Mouse (Mus musculus) embryonic facial prominence, embryonic 14.5 days (tissue): ENCODE measurements around the gene Cdyl. TPM values are rescaled to one million over a fixed set of nuclear protein-coding genes. Genes with fewer than 3 reads are reported as not detected.

Experiments
- ATAC-seq: fragments of 200-750 bp; cut with Nextera tagmentation; 2 replicates; pipeline ENCODE4 v1.8.0; 2017; ENCODE audit warnings: low read depth, moderate number of reproducible peaks, moderate TSS enrichment
- DNase-seq: peaks from one replicate; pipeline ENCODE4 v3.0.0-alpha.2; 2015; ENCODE audit warnings: low spot score
- H3K27ac ChIP-seq: fragments of 300-500 bp; sonication (generic); replicated peaks from 2 replicates; pipeline ENCODE4 v1.5.1; 2014; ENCODE audit warnings: low read depth, mild to moderate bottlenecking, low read length, moderate library complexity
- H3K27me3 ChIP-seq: fragments of 300-500 bp; sonication (generic); replicated peaks from 2 replicates; pipeline ENCODE4 v1.6.1; 2014; ENCODE audit warnings: low read length; ENCODE audit not compliant: control insufficient read depth, insufficient read depth
- H3K36me3 ChIP-seq: fragments of 300-500 bp; sonication (generic); 2 replicates; pipeline ENCODE4 v1.6.1; 2014; ENCODE audit warnings: low read length, mixed read lengths; ENCODE audit not compliant: control insufficient read depth, insufficient read depth
- H3K4me1 ChIP-seq: fragments of 300-500 bp; sonication (generic); 2 replicates; pipeline ENCODE4 v1.6.1; 2014; ENCODE audit warnings: antibody characterized with exemption, low read length; ENCODE audit not compliant: control insufficient read depth, insufficient read depth
- H3K4me2 ChIP-seq: fragments of 300-500 bp; sonication (generic); 2 replicates; pipeline ENCODE4 v1.6.1; 2014; ENCODE audit warnings: low read depth, mild to moderate bottlenecking, low read length, moderate library complexity, mixed read lengths
- H3K4me3 ChIP-seq: fragments of 300-500 bp; sonication (generic); 2 replicates; pipeline ENCODE4 v1.5.1; 2014; ENCODE audit warnings: low read depth, mild to moderate bottlenecking, low read length
- H3K9ac ChIP-seq: fragments of 300-500 bp; sonication (generic); 2 replicates; pipeline ENCODE4 v1.6.1; 2014; ENCODE audit warnings: low read depth, mild to moderate bottlenecking, low read length, moderate library complexity, mixed read lengths
- H3K9me3 ChIP-seq: fragments of 300-500 bp; sonication (generic); 2 replicates; pipeline ENCODE4 v1.6.1; 2016; ENCODE audit warnings: low read length; ENCODE audit not compliant: control insufficient read depth
- WGBS: fragments of 180-500 bp; shearing (Covaris S2); extraction: QIAGEN DNeasy Blood & Tissue Kit; methylation state at CpG from one replicate; pipeline ENCODE4 v1.1.7; 2014; 5-methylcytosine and 5-hydroxymethylcytosine counted together
- polyA plus RNA-seq: library from polyadenylated mRNA; unstranded; fragments of >200 nt; fragmentation: Nextera tagmentation; extraction: Ambion mirVana; gene quantifications from 2 replicates; pipeline ENCODE4 v1.2.1, GENCODE M21; 2014

Cdyl gene
- polyA plus RNA-seq, 1 experiment from 2014 or later = 17.5 TPM

- ATAC-seq (no peak), DNase-seq (no peak)
- Histone ChIP-seq H3K4me3 (no peak overlapping the region), H3K9ac (no peak overlapping the region), H3K4me1 (peaks cover 4% of the 10 kb centered on the region; the same call in 1 of the 2 replicates), H3K4me2 (no peak overlapping the region), H3K27ac (no peak overlapping the region), H3K9me3 (no peaks in the 10 kb centered on the region), H3K36me3 (no peaks in the 10 kb centered on the region), H3K27me3 (no peaks in the 10 kb centered on the region)
- 70% methylated on average over 7 of the region's 7 CpGs for WGBS
Observed at GRCm38 (mm10) chr13:35677433-35678051, 17.9 kb downstream of the Cdyl start.

GRCm38 (mm10) chr13:35678691-35679090, 19.1 kb downstream of the Cdyl start:
- no peak overlapping the region for H3K9ac ChIP-seq
- no peak overlapping the region for H3K4me3 ChIP-seq
- H3K27me3 ChIP-seq = no peaks in the 10 kb centered on the region
- no peak overlapping the region for H3K4me2 ChIP-seq
- ATAC-seq (no peak), DNase-seq (no peak)
- no peaks in the 10 kb centered on the region for H3K36me3 ChIP-seq
- WGBS = 81% methylated on average over 6 of the region's 6 CpGs
- no peaks in the 10 kb centered on the region for H3K9me3 ChIP-seq
- H3K27ac ChIP-seq = no peak overlapping the region
- peaks cover 4% of the 10 kb centered on the region; the same call in 1 of the 2 replicates for H3K4me1 ChIP-seq

GRCm38 (mm10) chr13:35681361-35681760, 21.7 kb downstream of the Cdyl start:
- Histone ChIP-seq H3K4me2 (no peak overlapping the region), H3K4me3 (no peak overlapping the region), H3K27ac (no peak overlapping the region), H3K36me3 (no peaks in the 10 kb centered on the region), H3K27me3 (no peaks in the 10 kb centered on the region), H3K4me1 (no peaks in the 10 kb centered on the region), H3K9ac (no peak overlapping the region), H3K9me3 (no peaks in the 10 kb centered on the region)
- DNase-seq = no peak
- no peak for ATAC-seq
- WGBS = 80% methylated on average over 3 of the region's 3 CpGs

GRCm38 (mm10) chr13:35686273-35686672, 26.6 kb downstream of the Cdyl start:
- Histone ChIP-seq H3K4me2 (no peak overlapping the region), H3K27ac (no peak overlapping the region), H3K27me3 (no peaks in the 10 kb centered on the region), H3K36me3 (no peaks in the 10 kb centered on the region), H3K9ac (no peak overlapping the region), H3K4me1 (no peaks in the 10 kb centered on the region), H3K9me3 (no peaks in the 10 kb centered on the region), H3K4me3 (no peak overlapping the region)
- ATAC-seq = no peak
- WGBS = 78% methylated on average over 8 of the region's 8 CpGs
- no peak for DNase-seq

GRCm38 (mm10) chr13:35689560-35689959, 29.9 kb downstream of the Cdyl start:
- H3K4me1 ChIP-seq = no peaks in the 10 kb centered on the region
- ATAC-seq (no peak), DNase-seq (no peak)
- H3K9ac ChIP-seq = no peak overlapping the region
- no peak overlapping the region for H3K27ac ChIP-seq
- WGBS = 89% methylated on average over 3 of the region's 3 CpGs
- no peaks in the 10 kb centered on the region for H3K36me3 ChIP-seq
- H3K9me3 ChIP-seq = no peaks in the 10 kb centered on the region
- H3K4me3 ChIP-seq = no peak overlapping the region
- no peaks in the 10 kb centered on the region for H3K27me3 ChIP-seq
- H3K4me2 ChIP-seq = no peak overlapping the region

GRCm38 (mm10) chr13:35717658-35718057, 58.0 kb downstream of the Cdyl start:
- H3K36me3 ChIP-seq = no peaks in the 10 kb centered on the region
- H3K4me1 ChIP-seq = no peaks in the 10 kb centered on the region
- H3K27me3 ChIP-seq = no peaks in the 10 kb centered on the region
- H3K27ac ChIP-seq = no peak overlapping the region
- no peaks in the 10 kb centered on the region for H3K9me3 ChIP-seq
- no peak overlapping the region for H3K9ac ChIP-seq
- 83% methylated on average over 4 of the region's 4 CpGs for WGBS
- no peak overlapping the region for H3K4me3 ChIP-seq
- no peak overlapping the region for H3K4me2 ChIP-seq
- no peak for DNase-seq
- ATAC-seq = no peak

- H3K4me2 ChIP-seq = no peak overlapping the region
- H3K27me3 ChIP-seq = no peaks in the 10 kb centered on the region
- no peak for DNase-seq
- H3K9me3 ChIP-seq = no peaks in the 10 kb centered on the region
- WGBS = 72% methylated on average over 6 of the region's 6 CpGs
- no peaks in the 10 kb centered on the region for H3K4me1 ChIP-seq
- ATAC-seq = no peak
- no peak overlapping the region for H3K4me3 ChIP-seq
- no peaks in the 10 kb centered on the region for H3K36me3 ChIP-seq
- no peak overlapping the region for H3K27ac ChIP-seq
- no peak overlapping the region for H3K9ac ChIP-seq
Observed at GRCm38 (mm10) chr13:35719581-35719980, 59.9 kb downstream of the Cdyl start.

GRCm38 (mm10) chr13:35723073-35723472, 63.4 kb downstream of the Cdyl start:
- Histone ChIP-seq H3K4me3 (no peak overlapping the region), H3K36me3 (no peaks in the 10 kb centered on the region), H3K4me2 (no peak overlapping the region), H3K27ac (no peak overlapping the region), H3K4me1 (no peaks in the 10 kb centered on the region), H3K9ac (no peak overlapping the region), H3K9me3 (no peaks in the 10 kb centered on the region), H3K27me3 (no peaks in the 10 kb centered on the region)
- no peak for DNase-seq
- 75% methylated on average over 1 of the region's 1 CpGs for WGBS
- no peak for ATAC-seq

GRCm38 (mm10) chr13:35726025-35726424, 66.4 kb downstream of the Cdyl start:
- Histone ChIP-seq H3K4me1 (no peaks in the 10 kb centered on the region), H3K4me3 (no peak overlapping the region), H3K27me3 (no peaks in the 10 kb centered on the region), H3K9me3 (no peaks in the 10 kb centered on the region), H3K4me2 (no peak overlapping the region), H3K36me3 (no peaks in the 10 kb centered on the region), H3K9ac (no peak overlapping the region), H3K27ac (no peak overlapping the region)
- 92% methylated on average over 3 of the region's 3 CpGs for WGBS
- DNase-seq (no peak), ATAC-seq (no peak)
